Mouse (Mus musculus): ENCODE results near the gene Disp2.

DNA sequence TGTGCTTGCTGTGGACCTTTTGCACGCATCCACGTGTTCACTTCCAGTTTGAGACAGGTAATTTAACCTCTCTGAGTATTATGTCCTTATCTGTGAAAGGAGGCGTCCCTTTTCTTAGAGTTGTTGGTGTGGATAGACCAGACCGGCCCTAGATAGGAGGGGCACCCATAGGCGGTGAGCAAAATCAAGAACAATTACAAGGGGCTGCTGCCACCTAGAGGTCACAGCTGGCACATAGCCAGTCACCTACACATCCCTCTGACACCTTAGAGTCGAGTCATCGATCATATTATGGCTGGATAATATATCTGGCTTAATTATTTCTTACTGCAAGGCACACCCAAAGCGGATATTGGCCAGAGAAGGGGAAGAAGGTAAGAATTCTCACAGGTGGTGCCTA lies 19.7 kb upstream of the Disp2 start:
- TF ChIP-seq EP300 (IDR thresholded peaks at IDR 0.05) (no peak), CTCF (IDR thresholded peaks at IDR 0.05) (peak; percentile 77)

Measured in lung, postnatal 0 days (tissue).